Mouse (Mus musculus): ENCODE results near the gene Purb.

The Purb gene

GRCm38 (mm10) chr11:6487496-6487895 is 11.8 kb upstream of the Purb start:
- in situ Hi-C loops (cut with MboI; ENCODE audit: unreplicated experiment in 2 of 2), result no loop called here

- in situ Hi-C loops (cut with MboI; ENCODE audit: unreplicated experiment in 2 of 2), result no loop called here
Measured at GRCm38 (mm10) chr11:6486916-6487315, 11.2 kb upstream of the Purb start.

- in situ Hi-C loops (cut with MboI; ENCODE audit: unreplicated experiment in 2 of 2), result loop anchor here in 1 of 2 experiments (5.0 kb wide), 1 partner anchor 42 kb away; the partner anchor contains the start of gene H2afv
Measured at GRCm38 (mm10) chr11:6484244-6484959, 8.7 kb upstream of the Purb start.

GRCm38 (mm10) chr11:6483103-6483502 is 7.4 kb upstream of the Purb start:
- in situ Hi-C loops (cut with MboI; ENCODE audit: unreplicated experiment in 2 of 2), result loop anchor here in 1 of 2 experiments (5.0 kb wide), 1 partner anchor 41 kb away; the partner anchor contains the start of gene H2afv

GRCm38 (mm10) chr11:6481669-6482185 is 6.0 kb upstream of the Purb start:
- in situ Hi-C loops (cut with MboI; ENCODE audit: unreplicated experiment in 2 of 2), result loop anchor here in 1 of 2 experiments (5.0 kb wide), 1 partner anchor 39 kb away; the partner anchor contains the start of gene H2afv

- in situ Hi-C loops (cut with MboI; ENCODE audit: unreplicated experiment in 2 of 2), result loop anchor here in 1 of 2 experiments (5.0 kb wide), 1 partner anchor 39 kb away; the partner anchor contains the start of gene H2afv
Measured at GRCm38 (mm10) chr11:6480681-6481405, 5.1 kb upstream of the Purb start.

GRCm38 (mm10) chr11:6480191-6480590 is 4.5 kb upstream of the Purb start:
- in situ Hi-C loops (cut with MboI; ENCODE audit: unreplicated experiment in 2 of 2), result loop anchor here in 1 of 2 experiments (5.0 kb wide), 1 partner anchor 38 kb away; the partner anchor contains the start of gene H2afv

- in situ Hi-C loops (cut with MboI; ENCODE audit: unreplicated experiment in 2 of 2), result no loop called here
Measured at GRCm38 (mm10) chr11:6479231-6479630, 3.5 kb upstream of the Purb start.

GRCm38 (mm10) chr11:6477350-6477749 is 1.6 kb upstream of the Purb start:
- in situ Hi-C loops (cut with MboI; ENCODE audit: unreplicated experiment in 2 of 2), result no loop called here

- in situ Hi-C loops (cut with MboI; ENCODE audit: unreplicated experiment in 2 of 2), result no loop called here
Measured at GRCm38 (mm10) chr11:6476876-6477275, 1.2 kb upstream of the Purb start.

GRCm38 (mm10) chr11:6474874-6475731 is 614 bp downstream of the Purb start:
- in situ Hi-C loops (cut with MboI; ENCODE audit: unreplicated experiment in 2 of 2), result no loop called here

- in situ Hi-C loops (cut with MboI; ENCODE audit: unreplicated experiment in 2 of 2), result no loop called here
Measured at GRCm38 (mm10) chr11:6474381-6474780, 1.3 kb downstream of the Purb start.

- in situ Hi-C loops (cut with MboI; ENCODE audit: unreplicated experiment in 2 of 2), result no loop called here
Measured at GRCm38 (mm10) chr11:6472076-6472475, 3.6 kb downstream of the Purb start.

GRCm38 (mm10) chr11:6471493-6471892 is 4.2 kb downstream of the Purb start:
- in situ Hi-C loops (cut with MboI; ENCODE audit: unreplicated experiment in 2 of 2), result no loop called here

GRCm38 (mm10) chr11:6471054-6471453 is 4.7 kb downstream of the Purb start:
- in situ Hi-C loops (cut with MboI; ENCODE audit: unreplicated experiment in 2 of 2), result no loop called here

- in situ Hi-C loops (cut with MboI; ENCODE audit: unreplicated experiment in 2 of 2), result no loop called here
Measured at GRCm38 (mm10) chr11:6468541-6468940, 7.2 kb downstream of the Purb start.

- in situ Hi-C loops (cut with MboI; ENCODE audit: unreplicated experiment in 2 of 2), result no loop called here
Measured at GRCm38 (mm10) chr11:6465122-6465521, 10.6 kb downstream of the Purb start.

- in situ Hi-C loops (cut with MboI; ENCODE audit: unreplicated experiment in 2 of 2), result no loop called here
Measured at GRCm38 (mm10) chr11:6463159-6463837, 12.4 kb downstream of the Purb start.

GRCm38 (mm10) chr11:6456083-6456482 is 19.6 kb downstream of the Purb start:
- in situ Hi-C loops (cut with MboI; ENCODE audit: unreplicated experiment in 2 of 2), result no loop called here

- in situ Hi-C loops (cut with MboI; ENCODE audit: unreplicated experiment in 2 of 2), result loop anchor here in 1 of 2 experiments (25.0 kb wide), 1 partner anchor 139 kb away; no protein-coding TSS in a partner anchor
Measured at GRCm38 (mm10) chr11:6448155-6448554, 27.6 kb downstream of the Purb start.

Measured in v-Abl transformed pro-B cells (cell line).